Mouse (Mus musculus) megakaryocyte, embryonic 14.5 days (primary cell): ENCODE results near the gene 4930558K02Rik. TPM values are rescaled to one million over a fixed set of nuclear protein-coding genes. Genes with fewer than 3 reads are reported as not detected.

Source experiments
- H3K27me3 ChIP-seq: replicated peaks from 2 replicates; pipeline ENCODE3; 2012; ENCODE audit warnings: inconsistent platforms
- H3K36me3 ChIP-seq: replicated peaks from 2 replicates; pipeline ENCODE3; 2012; ENCODE audit warnings: low read length, inconsistent platforms, mixed read lengths
- H3K4me1 ChIP-seq: 2 replicates; pipeline ENCODE4 v1.6.1; 2012; ENCODE audit warnings: inconsistent platforms
- H3K4me3 ChIP-seq: replicated peaks from 2 replicates; pipeline ENCODE3; 2012; ENCODE audit warnings: moderate library complexity, mild to moderate bottlenecking, inconsistent platforms
- H3K9me3 ChIP-seq: 2 replicates; pipeline ENCODE4 v1.6.1; 2012; ENCODE audit warnings: inconsistent platforms
- FLI1 ChIP-seq: IDR thresholded peaks from 2 replicates; pipeline ENCODE4 v1.6.1; 2012; ENCODE audit warnings: low read length, inconsistent platforms, mixed read lengths
- GATA1 ChIP-seq: IDR thresholded peaks from 3 replicates; pipeline ENCODE4 v1.6.1; 2012; ENCODE audit warnings: mixed read lengths, low read length, inconsistent platforms, borderline replicate concordance
- polyA plus RNA-seq: library from polyadenylated mRNA; stranded (reverse); fragments of >175 nt; gene quantifications from 2 replicates; pipeline ENCODE4 v1.2.3, GENCODE M21; 2012; ENCODE audit warnings: low replicate concordance; ENCODE audit not compliant: insufficient read depth

The 4930558K02Rik gene
- polyA plus RNA-seq, 1 experiment = not detected

DNA sequence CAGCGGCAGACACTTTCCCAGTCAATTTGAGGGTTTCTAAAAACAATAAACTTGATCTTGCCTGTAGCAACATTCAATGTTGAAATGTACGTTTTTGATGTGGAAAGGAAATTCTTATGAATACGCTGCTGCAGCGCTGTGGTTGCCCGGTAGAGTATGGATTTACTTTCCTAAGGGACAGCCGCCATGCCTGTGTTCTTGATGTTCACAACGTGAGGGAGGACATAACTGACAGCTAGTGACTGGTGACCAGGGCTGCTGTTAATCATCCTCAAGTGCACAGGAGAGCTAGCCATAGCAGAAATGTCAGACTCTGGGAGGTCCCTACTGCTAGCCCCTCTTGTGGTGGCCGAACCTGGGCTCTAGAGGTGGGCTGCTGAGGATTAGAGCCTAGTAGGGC is 29.6 kb upstream of the 4930558K02Rik start:
- H3K4me1 ChIP-seq = peaks cover 21% of the 10 kb centered on the region
- no peaks in the 10 kb centered on the region for H3K9me3 ChIP-seq
- no peaks in the 10 kb centered on the region for H3K36me3 ChIP-seq
- H3K4me3 ChIP-seq = no peak overlapping the region
- H3K27me3 ChIP-seq = peaks cover 8% of the 10 kb centered on the region
- TF ChIP-seq FLI1 = no peak
- TF ChIP-seq GATA1 = no peak

- Histone ChIP-seq H3K9me3 (no peaks in the 10 kb centered on the region), H3K4me3 (no peak overlapping the region), H3K4me1 (peaks cover 25% of the 10 kb centered on the region), H3K36me3 (no peaks in the 10 kb centered on the region), H3K27me3 (peaks cover 8% of the 10 kb centered on the region)
- TF ChIP-seq GATA1 (no peak), FLI1 (no peak)
These were observed 29.2 kb upstream of the 4930558K02Rik start for GRCm38 (mm10) chr1:162008631-162009067.

GRCm38 (mm10) chr1:162008208-162008607 is 28.8 kb upstream of the 4930558K02Rik start:
- no peaks in the 10 kb centered on the region for H3K36me3 ChIP-seq
- H3K27me3 ChIP-seq = peaks cover 4% of the 10 kb centered on the region
- TF ChIP-seq FLI1 (no peak), GATA1 (no peak)
- peaks cover 21% of the 10 kb centered on the region for H3K4me1 ChIP-seq
- H3K9me3 ChIP-seq = no peaks in the 10 kb centered on the region
- no peak overlapping the region for H3K4me3 ChIP-seq

GRCm38 (mm10) chr1:162006109-162006508 is 26.7 kb upstream of the 4930558K02Rik start:
- TF ChIP-seq GATA1 (no peak), FLI1 (no peak)
- Histone ChIP-seq H3K9me3 (no peaks in the 10 kb centered on the region), H3K4me3 (no peak overlapping the region), H3K36me3 (no peaks in the 10 kb centered on the region), H3K4me1 (peaks cover 18% of the 10 kb centered on the region), H3K27me3 (peaks cover 4% of the 10 kb centered on the region)

DNA sequence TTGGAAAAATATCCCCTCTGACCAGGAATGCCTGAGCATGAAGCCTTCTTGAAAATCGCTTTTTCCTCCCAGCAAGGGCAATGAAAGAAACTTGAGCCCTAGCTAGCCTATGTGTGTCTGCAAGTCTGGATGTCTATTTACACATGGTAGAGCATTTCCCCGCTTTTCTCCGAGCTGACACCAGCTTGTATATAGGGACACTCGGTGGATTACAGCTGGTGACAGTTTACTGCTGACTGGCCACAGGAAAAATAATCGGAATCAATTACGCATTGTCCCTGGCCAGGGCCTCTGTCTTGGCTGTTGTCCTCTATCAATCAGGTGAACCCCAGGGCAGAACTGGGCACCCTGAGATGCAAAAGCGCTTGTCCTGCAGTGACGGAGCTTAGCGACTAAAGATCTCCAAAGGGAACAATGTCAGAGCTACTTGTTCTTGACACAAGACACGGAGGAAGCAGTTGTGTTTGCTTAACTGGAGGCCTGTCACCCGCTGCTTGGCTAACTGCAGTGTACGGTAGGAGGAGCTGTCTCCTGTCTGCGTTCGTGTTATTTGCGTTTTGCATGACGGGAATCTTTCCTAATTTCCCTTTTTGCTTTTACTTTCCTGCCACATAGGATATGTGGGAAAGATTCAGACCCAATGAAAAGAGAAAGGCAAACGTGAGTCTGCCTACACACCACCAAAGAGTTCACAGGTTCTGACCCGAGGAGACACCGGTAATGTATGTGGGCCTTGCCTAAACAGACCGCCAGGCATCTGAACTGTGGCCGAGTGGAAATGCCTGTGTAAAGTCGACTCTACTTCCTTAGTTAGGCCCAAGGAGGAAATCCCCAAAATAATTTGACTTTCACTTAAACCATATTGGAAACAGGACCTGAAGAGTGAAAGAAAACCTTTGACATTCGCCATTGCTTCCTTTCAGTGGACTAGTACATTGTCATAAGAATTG is 25.7 kb upstream of the 4930558K02Rik start:
- Histone ChIP-seq H3K9me3 (no peaks in the 10 kb centered on the region), H3K4me1 (peaks cover 19% of the 10 kb centered on the region), H3K27me3 (peaks cover 4% of the 10 kb centered on the region), H3K4me3 (peak overlapping the region; percentile 74), H3K36me3 (no peaks in the 10 kb centered on the region)
- no peak for TF ChIP-seq GATA1
- TF ChIP-seq FLI1 = no peak

- Histone ChIP-seq H3K4me3 (no peak overlapping the region), H3K9me3 (no peaks in the 10 kb centered on the region), H3K4me1 (peaks cover 26% of the 10 kb centered on the region), H3K27me3 (peaks cover 4% of the 10 kb centered on the region), H3K36me3 (no peaks in the 10 kb centered on the region)
- no peak for TF ChIP-seq FLI1
- TF ChIP-seq GATA1 = no peak
These were observed 25.0 kb upstream of the 4930558K02Rik start for GRCm38 (mm10) chr1:162004518-162004780.

- Histone ChIP-seq H3K4me1 (peaks cover 31% of the 10 kb centered on the region), H3K36me3 (no peaks in the 10 kb centered on the region), H3K27me3 (no peaks in the 10 kb centered on the region), H3K9me3 (no peaks in the 10 kb centered on the region), H3K4me3 (no peak overlapping the region)
- TF ChIP-seq GATA1 = no peak
- no peak for TF ChIP-seq FLI1
These were observed 24.5 kb upstream of the 4930558K02Rik start for GRCm38 (mm10) chr1:162003729-162004517.

DNA sequence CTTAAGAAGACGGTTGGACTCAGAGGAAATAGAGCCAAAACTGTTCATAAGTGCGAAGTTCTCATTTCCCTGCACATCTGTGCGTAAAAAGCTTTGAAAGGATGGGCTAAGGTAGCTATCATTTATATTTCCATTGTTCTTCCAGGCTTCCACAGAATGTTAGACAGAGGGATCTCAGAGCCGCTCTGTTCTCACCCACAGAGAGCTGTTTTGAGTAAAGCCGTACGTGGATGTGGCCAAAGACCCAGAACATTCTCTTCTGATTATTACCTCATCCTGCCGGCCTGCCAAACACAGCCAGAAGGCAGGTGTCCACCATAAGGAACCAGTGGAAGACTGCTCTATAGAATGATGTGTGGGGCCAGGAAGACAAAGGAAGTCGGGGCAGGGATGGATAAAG is 21.9 kb upstream of the 4930558K02Rik start:
- Histone ChIP-seq H3K36me3 (no peaks in the 10 kb centered on the region), H3K9me3 (no peaks in the 10 kb centered on the region), H3K4me3 (no peak overlapping the region), H3K27me3 (no peaks in the 10 kb centered on the region), H3K4me1 (peaks cover 43% of the 10 kb centered on the region)
- no peak for TF ChIP-seq GATA1
- TF ChIP-seq FLI1 = no peak

DNA sequence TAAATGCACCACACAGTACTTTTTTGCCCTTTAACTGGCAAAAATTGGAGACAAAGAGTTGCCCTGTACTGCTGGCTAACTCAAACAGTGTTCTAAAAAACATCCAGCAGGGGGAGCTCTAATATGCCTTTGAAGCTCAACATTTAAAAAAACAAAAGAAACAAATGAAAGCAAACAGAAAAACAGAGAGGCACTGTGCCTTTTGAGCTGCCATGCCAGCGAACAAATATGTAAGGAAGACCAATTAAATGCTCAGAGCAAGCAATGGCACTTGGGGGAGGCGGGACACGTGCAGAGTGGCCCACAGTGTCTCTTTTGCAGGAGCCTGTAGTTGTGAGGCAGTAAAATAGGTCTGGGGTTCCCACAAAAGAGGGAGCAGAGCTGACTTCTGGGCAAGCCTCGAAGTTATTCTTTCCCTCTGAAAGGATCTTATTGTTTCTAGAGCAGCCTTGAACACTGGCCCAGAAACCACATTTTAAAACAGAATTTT is 20.5 kb upstream of the 4930558K02Rik start:
- TF ChIP-seq FLI1 = no peak
- no peak for TF ChIP-seq GATA1
- no peaks in the 10 kb centered on the region for H3K27me3 ChIP-seq
- peaks cover 38% of the 10 kb centered on the region for H3K4me1 ChIP-seq
- no peaks in the 10 kb centered on the region for H3K9me3 ChIP-seq
- no peaks in the 10 kb centered on the region for H3K36me3 ChIP-seq
- peak overlapping the region; percentile 80 for H3K4me3 ChIP-seq

GRCm38 (mm10) chr1:161999338-161999737 is 19.9 kb upstream of the 4930558K02Rik start:
- TF ChIP-seq GATA1 (no peak), FLI1 (no peak)
- Histone ChIP-seq H3K9me3 (no peaks in the 10 kb centered on the region), H3K36me3 (no peaks in the 10 kb centered on the region), H3K4me1 (peaks cover 33% of the 10 kb centered on the region), H3K4me3 (peak overlapping the region; percentile 64), H3K27me3 (no peaks in the 10 kb centered on the region)
